Mouse (Mus musculus): ENCODE results near the gene Zbtb9. TPM values are rescaled to one million over a fixed set of nuclear protein-coding genes. Genes with fewer than 3 reads are reported as not detected.

Zbtb9 gene
- polyA plus RNA-seq, 1 experiment from 2014 or later: 5.0 TPM

- Histone ChIP-seq H3K27ac (replicated peaks) (no peak overlapping the region), H3K4me1 (replicated peaks) (peaks cover 11% of the 10 kb centered on the region; the same call in 1 of the 2 replicates), H3K4me2 (no peak overlapping the region), H3K4me3 (replicated peaks) (no peak overlapping the region), H3K9ac (no peak overlapping the region), H3K27me3 (no peaks in the 10 kb centered on the region), H3K36me3 (replicated peaks) (no peaks in the 10 kb centered on the region), H3K9me3 (replicated peaks) (no peaks in the 10 kb centered on the region)
- no peak for ATAC-seq (ENCODE audit: insufficient read depth)
- WGBS (ENCODE audit: insufficient replicate concordance): 45% methylated on average over 15 of the region's 15 CpGs
Measured at GRCm38 (mm10) chr17:26998283-26998682, 25.3 kb downstream of the Zbtb9 start.

DNA sequence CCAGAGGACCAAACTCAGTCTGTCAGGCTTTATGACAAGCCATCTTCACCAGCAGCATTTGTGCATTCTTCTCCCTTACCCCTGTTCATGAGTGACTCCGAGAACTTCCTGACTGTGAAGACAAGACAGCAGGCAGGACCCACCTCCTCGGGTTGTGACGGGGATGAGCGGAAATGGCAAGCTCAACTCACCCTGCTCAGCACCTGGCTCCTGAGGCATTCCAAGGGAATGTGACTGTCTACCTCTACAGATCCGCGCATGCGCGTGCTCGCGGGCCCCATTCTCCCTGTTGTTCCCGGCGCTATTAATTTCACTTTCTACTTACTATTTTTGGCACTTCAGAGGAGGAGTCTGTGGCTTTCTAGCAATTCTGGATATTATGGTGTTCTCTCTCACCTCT is 27.0 kb downstream of the Zbtb9 start:
- Histone ChIP-seq H3K9ac (no peak overlapping the region), H3K4me3 (replicated peaks) (no peak overlapping the region), H3K36me3 (replicated peaks) (no peaks in the 10 kb centered on the region), H3K27ac (replicated peaks) (no peak overlapping the region), H3K27me3 (peaks cover 6% of the 10 kb centered on the region; the same call in 1 of the 2 replicates), H3K4me1 (replicated peaks) (peaks cover 10% of the 10 kb centered on the region; the same call in 1 of the 2 replicates), H3K9me3 (replicated peaks) (no peaks in the 10 kb centered on the region), H3K4me2 (no peak overlapping the region)
- ATAC-seq (ENCODE audit: insufficient read depth): no peak
- 69% methylated on average over 12 of the region's 12 CpGs for WGBS (ENCODE audit: insufficient replicate concordance)

DNA sequence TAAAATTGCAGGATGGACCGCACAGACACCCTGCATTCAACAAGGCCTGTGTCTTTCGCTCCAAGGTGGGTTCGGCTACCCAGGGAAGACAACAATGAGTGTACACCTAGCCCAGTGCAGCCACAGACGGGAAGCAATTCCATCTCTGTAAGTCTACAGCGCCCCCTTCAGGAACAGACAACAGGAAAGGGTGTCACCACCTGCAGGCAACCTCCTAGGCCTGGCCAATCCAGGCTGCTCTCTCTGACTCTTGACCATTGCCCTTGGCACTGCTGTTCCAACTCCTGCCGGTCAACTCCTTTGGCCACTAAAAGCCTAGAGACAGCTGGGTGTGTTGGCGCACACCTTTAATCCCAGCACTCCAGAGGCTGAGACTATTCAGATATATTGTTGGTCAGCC is 28.2 kb downstream of the Zbtb9 start:
- WGBS (ENCODE audit: insufficient replicate concordance): 57% methylated on average over 7 of the region's 7 CpGs
- peaks cover 14% of the 10 kb centered on the region for H3K27me3 ChIP-seq
- no peak overlapping the region for H3K4me2 ChIP-seq
- no peak for ATAC-seq (ENCODE audit: insufficient read depth)
- no peaks in the 10 kb centered on the region for H3K36me3 ChIP-seq (replicated peaks)
- no peak overlapping the region for H3K9ac ChIP-seq
- no peak overlapping the region for H3K27ac ChIP-seq (replicated peaks)
- H3K9me3 ChIP-seq (replicated peaks): no peaks in the 10 kb centered on the region
- no peaks in the 10 kb centered on the region for H3K4me1 ChIP-seq (replicated peaks)
- no peak overlapping the region for H3K4me3 ChIP-seq (replicated peaks)

DNA sequence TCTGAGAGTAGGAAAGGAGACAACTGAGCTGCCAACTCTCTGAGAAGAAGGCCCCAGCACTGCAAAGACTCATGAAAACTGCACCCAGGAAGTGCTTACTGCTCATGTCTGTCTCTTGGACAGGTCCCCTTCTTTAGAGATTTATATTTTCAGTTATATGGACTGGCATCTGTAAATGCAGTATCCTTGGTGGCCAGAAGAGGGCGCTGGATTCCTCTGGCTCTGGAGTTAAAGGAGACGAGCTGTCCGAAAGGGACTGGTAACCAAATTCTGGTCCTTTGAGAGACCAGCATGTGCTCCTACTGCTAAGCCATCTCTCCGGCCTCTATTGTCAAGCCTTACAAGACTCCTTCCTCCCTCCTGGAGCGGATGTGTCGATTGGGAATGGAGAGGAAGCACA is 28.9 kb downstream of the Zbtb9 start:
- 35% methylated on average over 6 of the region's 6 CpGs for WGBS (ENCODE audit: insufficient replicate concordance)
- Histone ChIP-seq H3K27me3 (peaks cover 14% of the 10 kb centered on the region), H3K9ac (no peak overlapping the region), H3K4me3 (replicated peaks) (no peak overlapping the region), H3K36me3 (replicated peaks) (no peaks in the 10 kb centered on the region), H3K4me1 (replicated peaks) (no peaks in the 10 kb centered on the region), H3K9me3 (replicated peaks) (no peaks in the 10 kb centered on the region), H3K27ac (replicated peaks) (no peak overlapping the region), H3K4me2 (no peak overlapping the region)
- ATAC-seq (ENCODE audit: insufficient read depth): no peak

GRCm38 (mm10) chr17:27004431-27004830 is 31.5 kb downstream of the Zbtb9 start:
- Histone ChIP-seq H3K4me3 (replicated peaks) (no peak overlapping the region), H3K9ac (no peak overlapping the region), H3K27ac (replicated peaks) (no peak overlapping the region), H3K36me3 (replicated peaks) (no peaks in the 10 kb centered on the region), H3K27me3 (peaks cover 14% of the 10 kb centered on the region), H3K4me2 (no peak overlapping the region), H3K4me1 (replicated peaks) (no peaks in the 10 kb centered on the region), H3K9me3 (replicated peaks) (no peaks in the 10 kb centered on the region)
- ATAC-seq (ENCODE audit: insufficient read depth): no peak
- WGBS (ENCODE audit: insufficient replicate concordance): 40% methylated on average over 9 of the region's 9 CpGs

- Histone ChIP-seq H3K27me3 (peaks cover 14% of the 10 kb centered on the region), H3K27ac (replicated peaks) (no peak overlapping the region), H3K9me3 (replicated peaks) (no peaks in the 10 kb centered on the region), H3K4me3 (replicated peaks) (no peak overlapping the region), H3K4me1 (replicated peaks) (no peaks in the 10 kb centered on the region), H3K36me3 (replicated peaks) (no peaks in the 10 kb centered on the region), H3K9ac (no peak overlapping the region), H3K4me2 (no peak overlapping the region)
- no peak for ATAC-seq (ENCODE audit: insufficient read depth)
- WGBS (ENCODE audit: insufficient replicate concordance): 54% methylated on average over 19 of the region's 19 CpGs
Measured at GRCm38 (mm10) chr17:27004903-27005485, 32.0 kb downstream of the Zbtb9 start.

GRCm38 (mm10) chr17:27005644-27006043 is 32.7 kb downstream of the Zbtb9 start:
- H3K27me3 ChIP-seq: peaks cover 14% of the 10 kb centered on the region

GRCm38 (mm10) chr17:27008277-27008676 is 35.3 kb downstream of the Zbtb9 start:
- Histone ChIP-seq H3K4me3 (replicated peaks) (no peak overlapping the region), H3K9me3 (replicated peaks) (no peaks in the 10 kb centered on the region), H3K27ac (replicated peaks) (no peak overlapping the region), H3K36me3 (replicated peaks) (no peaks in the 10 kb centered on the region), H3K9ac (no peak overlapping the region), H3K4me1 (replicated peaks) (peaks cover 17% of the 10 kb centered on the region), H3K27me3 (peaks cover 14% of the 10 kb centered on the region), H3K4me2 (no peak overlapping the region)
- WGBS (ENCODE audit: insufficient replicate concordance): 33% methylated on average over 2 of the region's 2 CpGs
- no peak for ATAC-seq (ENCODE audit: insufficient read depth)

More at GRCm38 (mm10) chr17:27005644-27006043, 32.7 kb downstream of the Zbtb9 start:
- Histone ChIP-seq H3K9ac (no peak overlapping the region), H3K36me3 (replicated peaks) (no peaks in the 10 kb centered on the region), H3K4me1 (replicated peaks) (no peaks in the 10 kb centered on the region), H3K4me3 (replicated peaks) (no peak overlapping the region), H3K4me2 (no peak overlapping the region), H3K27ac (replicated peaks) (no peak overlapping the region), H3K9me3 (replicated peaks) (no peaks in the 10 kb centered on the region)
- WGBS (ENCODE audit: insufficient replicate concordance): 23% methylated on average over 11 of the region's 11 CpGs
- no peak for ATAC-seq (ENCODE audit: insufficient read depth)

GRCm38 (mm10) chr17:27011167-27011566 is 38.2 kb downstream of the Zbtb9 start:
- WGBS (ENCODE audit: insufficient replicate concordance): 71% methylated on average over 10 of the region's 10 CpGs
- no peaks in the 10 kb centered on the region for H3K9me3 ChIP-seq (replicated peaks)
- no peak overlapping the region for H3K4me3 ChIP-seq (replicated peaks)
- peaks cover 18% of the 10 kb centered on the region for H3K4me1 ChIP-seq (replicated peaks)
- no peaks in the 10 kb centered on the region for H3K27me3 ChIP-seq
- H3K36me3 ChIP-seq (replicated peaks): no peaks in the 10 kb centered on the region
- no peak for ATAC-seq (ENCODE audit: insufficient read depth)
- H3K27ac ChIP-seq (replicated peaks): no peak overlapping the region
- H3K4me2 ChIP-seq: no peak overlapping the region
- no peak overlapping the region for H3K9ac ChIP-seq

- no peaks in the 10 kb centered on the region for H3K9me3 ChIP-seq (replicated peaks)
- no peaks in the 10 kb centered on the region for H3K36me3 ChIP-seq (replicated peaks)
- no peaks in the 10 kb centered on the region for H3K27me3 ChIP-seq
- no peak overlapping the region for H3K9ac ChIP-seq
- peaks cover 20% of the 10 kb centered on the region for H3K4me1 ChIP-seq (replicated peaks)
- H3K4me2 ChIP-seq: peak overlapping the region; percentile 53
- WGBS (ENCODE audit: insufficient replicate concordance): 16% methylated on average over 14 of the region's 14 CpGs
- ATAC-seq (ENCODE audit: insufficient read depth): peak; percentile 62
- no peak overlapping the region for H3K27ac ChIP-seq (replicated peaks)
- peak overlapping the region; percentile 21; the same call in 1 of the 2 replicates for H3K4me3 ChIP-seq (replicated peaks)
Measured at GRCm38 (mm10) chr17:27011998-27012672, 39.2 kb downstream of the Zbtb9 start.

DNA sequence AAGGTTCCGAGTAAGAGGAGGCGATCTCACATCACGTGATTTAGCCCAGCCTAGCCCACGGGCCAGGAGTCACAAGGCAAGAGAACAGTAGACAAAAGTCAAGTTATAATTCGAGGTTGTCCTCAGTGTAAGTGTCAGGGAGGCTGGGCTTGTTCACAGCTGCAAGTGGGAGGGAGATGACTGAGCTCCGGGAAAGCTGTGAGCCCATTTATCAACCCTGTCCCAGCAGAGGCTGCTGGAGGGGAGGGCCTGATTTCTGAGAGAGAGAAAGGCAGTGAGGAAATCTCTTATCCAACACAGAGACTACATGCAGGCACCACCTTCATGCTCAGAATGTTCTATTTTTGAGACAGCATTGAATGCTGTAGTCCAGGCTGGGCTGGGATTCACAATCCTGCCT is 39.9 kb downstream of the Zbtb9 start:
- ATAC-seq (ENCODE audit: insufficient read depth): peak; percentile 42
- Histone ChIP-seq H3K4me1 (replicated peaks) (peaks cover 25% of the 10 kb centered on the region), H3K9me3 (replicated peaks) (no peaks in the 10 kb centered on the region), H3K27ac (replicated peaks) (no peak overlapping the region), H3K36me3 (replicated peaks) (no peaks in the 10 kb centered on the region), H3K9ac (no peak overlapping the region), H3K4me2 (peak overlapping the region; percentile 53), H3K4me3 (replicated peaks) (no peak overlapping the region), H3K27me3 (no peaks in the 10 kb centered on the region)
- 26% methylated on average over 6 of the region's 6 CpGs for WGBS (ENCODE audit: insufficient replicate concordance)

Measured in liver, embryonic 15.5 days (tissue).